ENCODE assay signal across 41 mouse cellular contexts in genomic region chr9:56004679-56005078, GRCm38 (mm10). TPM values are rescaled to one million over a fixed set of nuclear protein-coding genes. Genes with fewer than 3 reads are reported as not detected.
"Had no signal": no experiment of that assay in that cellular context is flagged by ENCODE, and none has a peak within 500 bp of the region (broad histone marks: within the 10 kb centered on the region; RNA-seq: fewer than 3 reads in every experiment).

No protein-coding gene starts in this region.

RNA-seq across cellular contexts. Expression of gene 4930563M21Rik, which starts 5.7 kb away (rescaled TPM):
- total RNA-seq: heart, postnatal 10 days; heart, postnatal 14 days; heart, postnatal 25 days; heart, postnatal 36 days; heart, postnatal 4 days; hindbrain, postnatal 0 days; layer of hippocampus, adult 18-20 months; layer of hippocampus, adult 2 months; layer of hippocampus, adult 8-10 months; layer of hippocampus, postnatal 10 days; layer of hippocampus, postnatal 14 days; layer of hippocampus, postnatal 25 days; layer of hippocampus, postnatal 36 days; left cerebral cortex, adult 18-20 months; left cerebral cortex, adult 2 months had no signal
- polyA plus RNA-seq: heart, embryonic 10.5 days; heart, embryonic 11.5 days; heart, embryonic 12.5 days; heart, embryonic 13.5 days; heart, embryonic 14.5 days; heart, embryonic 15.5 days; heart, embryonic 16.5 days; heart, postnatal 0 days; hindbrain, embryonic 10.5 days; hindbrain, embryonic 11.5 days; hindbrain, embryonic 12.5 days; hindbrain, embryonic 13.5 days; hindbrain, embryonic 14.5 days; hindbrain, embryonic 15.5 days; hindbrain, embryonic 16.5 days; hindbrain, postnatal 0 days; inflammation-experienced regulatory T-cells, adult 6 months; intestine, embryonic 14.5 days; intestine, embryonic 15.5 days; intestine, embryonic 16.5 days; intestine, postnatal 0 days; kidney, adult 2 months; kidney, embryonic 14.5 days; kidney, embryonic 15.5 days; kidney, embryonic 16.5 days; kidney, postnatal 0 days; large intestine, adult 2 months had no signal
